Mouse (Mus musculus): ENCODE results near the gene Tex9. TPM values are rescaled to one million over a fixed set of nuclear protein-coding genes. Genes with fewer than 3 reads are reported as not detected.
A peak's percentile ranks its signal among the peaks of the same experiment; 100 is the strongest.

The Tex9 gene
- polyA plus RNA-seq, 1 experiment, result 20.6 TPM

- Histone ChIP-seq H3K4me1 (ENCODE audit: control insufficient read depth, insufficient read depth, low read length) (peaks cover 8% of the 10 kb centered on the region; the same call in 1 of the 2 replicates), H3K27ac (ENCODE audit: control insufficient read depth, insufficient read depth, low read depth, low read length, poor library complexity) (no peak overlapping the region), H3K4me3 (replicated peaks; ENCODE audit: control insufficient read depth, low read depth, low read length) (no peak overlapping the region)
- 75% methylated on average over 1 of the region's 1 CpGs for WGBS
- TF ChIP-seq POLR2A (IDR thresholded peaks at IDR 0.05; ENCODE audit: borderline replicate concordance, control insufficient read depth, low read depth, low read length) (no peak), CTCF (IDR thresholded peaks at IDR 0.05; ENCODE audit: control insufficient read depth, insufficient read depth, low read length) (no peak)
Measured at GRCm38 (mm10) chr9:72469851-72470250, 22.2 kb downstream of the Tex9 start.

GRCm38 (mm10) chr9:72468616-72469015 lies 23.4 kb downstream of the Tex9 start:
- WGBS, result 88% methylated on average over 10 of the region's 10 CpGs
- Histone ChIP-seq H3K4me1 (ENCODE audit: control insufficient read depth, insufficient read depth, low read length) (peaks cover 8% of the 10 kb centered on the region; the same call in 1 of the 2 replicates), H3K27ac (ENCODE audit: control insufficient read depth, insufficient read depth, low read depth, low read length, poor library complexity) (peak overlapping the region; percentile 70), H3K4me3 (replicated peaks; ENCODE audit: control insufficient read depth, low read depth, low read length) (no peak overlapping the region)
- TF ChIP-seq CTCF (IDR thresholded peaks at IDR 0.05; ENCODE audit: control insufficient read depth, insufficient read depth, low read length) (no peak), POLR2A (IDR thresholded peaks at IDR 0.05; ENCODE audit: borderline replicate concordance, control insufficient read depth, low read depth, low read length) (no peak)

- Histone ChIP-seq H3K4me1 (ENCODE audit: control insufficient read depth, insufficient read depth, low read length) (peaks cover 8% of the 10 kb centered on the region; the same call in 1 of the 2 replicates), H3K4me3 (replicated peaks; ENCODE audit: control insufficient read depth, low read depth, low read length) (no peak overlapping the region), H3K27ac (ENCODE audit: control insufficient read depth, insufficient read depth, low read depth, low read length, poor library complexity) (peak overlapping the region; percentile 36)
- 33% methylated on average over 11 of the region's 11 CpGs for WGBS
- TF ChIP-seq CTCF (IDR thresholded peaks at IDR 0.05; ENCODE audit: control insufficient read depth, insufficient read depth, low read length) (peak; percentile 86), POLR2A (IDR thresholded peaks at IDR 0.05; ENCODE audit: borderline replicate concordance, control insufficient read depth, low read depth, low read length) (no peak)
Measured at GRCm38 (mm10) chr9:72467551-72468407, 24.2 kb downstream of the Tex9 start.

- TF ChIP-seq CTCF (IDR thresholded peaks at IDR 0.05; ENCODE audit: control insufficient read depth, insufficient read depth, low read length) (no peak), POLR2A (IDR thresholded peaks at IDR 0.05; ENCODE audit: borderline replicate concordance, control insufficient read depth, low read depth, low read length) (no peak)
- Histone ChIP-seq H3K27ac (ENCODE audit: control insufficient read depth, insufficient read depth, low read depth, low read length, poor library complexity) (peak overlapping the region; percentile 70; the same call in 1 of the 2 replicates), H3K4me1 (ENCODE audit: control insufficient read depth, insufficient read depth, low read length) (peaks cover 8% of the 10 kb centered on the region; the same call in 1 of the 2 replicates), H3K4me3 (replicated peaks; ENCODE audit: control insufficient read depth, low read depth, low read length) (peak overlapping the region; percentile 21)
- WGBS, result 4% methylated on average over 4 of the region's 4 CpGs
Measured at GRCm38 (mm10) chr9:72465754-72466181, 26.2 kb downstream of the Tex9 start.

GRCm38 (mm10) chr9:72464806-72465205 lies 27.2 kb downstream of the Tex9 start:
- 82% methylated on average over 1 of the region's 1 CpGs for whole genome bisulfite sequencing
- Histone ChIP-seq H3K27ac (ENCODE audit: control insufficient read depth, insufficient read depth, low read depth, low read length, poor library complexity) (no peak overlapping the region), H3K4me3 (replicated peaks; ENCODE audit: control insufficient read depth, low read depth, low read length) (no peak overlapping the region), H3K4me1 (ENCODE audit: control insufficient read depth, insufficient read depth, low read length) (peaks cover 10% of the 10 kb centered on the region)
- TF ChIP-seq POLR2A (IDR thresholded peaks at IDR 0.05; ENCODE audit: borderline replicate concordance, control insufficient read depth, low read depth, low read length) (no peak), CTCF (IDR thresholded peaks at IDR 0.05; ENCODE audit: control insufficient read depth, insufficient read depth, low read length) (no peak)

GRCm38 (mm10) chr9:72462427-72462826 lies 29.6 kb downstream of the Tex9 start:
- TF ChIP-seq POLR2A (IDR thresholded peaks at IDR 0.05; ENCODE audit: borderline replicate concordance, control insufficient read depth, low read depth, low read length) (no peak), CTCF (IDR thresholded peaks at IDR 0.05; ENCODE audit: control insufficient read depth, insufficient read depth, low read length) (no peak)

GRCm38 (mm10) chr9:72460767-72461166 lies 31.2 kb downstream of the Tex9 start:
- 16% methylated on average over 3 of the region's 3 CpGs for WGBS
- no peak overlapping the region for H3K4me3 ChIP-seq (replicated peaks; ENCODE audit: control insufficient read depth, low read depth, low read length)
- TF ChIP-seq POLR2A (IDR thresholded peaks at IDR 0.05; ENCODE audit: borderline replicate concordance, control insufficient read depth, low read depth, low read length) (no peak), CTCF (IDR thresholded peaks at IDR 0.05; ENCODE audit: control insufficient read depth, insufficient read depth, low read length) (no peak)

More at GRCm38 (mm10) chr9:72462427-72462826, 29.6 kb downstream of the Tex9 start:
- Histone ChIP-seq H3K4me3 (replicated peaks; ENCODE audit: control insufficient read depth, low read depth, low read length) (no peak overlapping the region), H3K4me1 (ENCODE audit: control insufficient read depth, insufficient read depth, low read length) (peaks cover 6% of the 10 kb centered on the region), H3K27ac (ENCODE audit: control insufficient read depth, insufficient read depth, low read depth, low read length, poor library complexity) (no peak overlapping the region)
- WGBS, result 80% methylated on average over 2 of the region's 2 CpGs

GRCm38 (mm10) chr9:72459703-72460102 lies 32.3 kb downstream of the Tex9 start:
- no peak overlapping the region for H3K27ac ChIP-seq (ENCODE audit: control insufficient read depth, insufficient read depth, low read depth, low read length, poor library complexity)
- H3K4me1 ChIP-seq (ENCODE audit: control insufficient read depth, insufficient read depth, low read length), result peaks cover 2% of the 10 kb centered on the region
- TF ChIP-seq POLR2A (IDR thresholded peaks at IDR 0.05; ENCODE audit: borderline replicate concordance, control insufficient read depth, low read depth, low read length) (no peak), CTCF (IDR thresholded peaks at IDR 0.05; ENCODE audit: control insufficient read depth, insufficient read depth, low read length) (no peak)
- WGBS, result 85% methylated on average over 3 of the region's 3 CpGs
- H3K4me3 ChIP-seq (replicated peaks; ENCODE audit: control insufficient read depth, low read depth, low read length), result no peak overlapping the region

More at GRCm38 (mm10) chr9:72460767-72461166, 31.2 kb downstream of the Tex9 start:
- Histone ChIP-seq H3K4me1 (ENCODE audit: control insufficient read depth, insufficient read depth, low read length) (peaks cover 3% of the 10 kb centered on the region), H3K27ac (ENCODE audit: control insufficient read depth, insufficient read depth, low read depth, low read length, poor library complexity) (0 out of 2 replicates have a peak overlapping the region, but pooled peaks have one; percentile 12)

Data from bone marrow, adult 2 months (tissue).